Mouse (Mus musculus): ENCODE measurements around the gene Gpatch8. TPM values are rescaled to one million over a fixed set of nuclear protein-coding genes. Genes with fewer than 3 reads are reported as not detected.

Gpatch8 gene
- polyA plus RNA-seq, 1 experiment, result 75.8 TPM

GRCm38 (mm10) chr11:102438212-102439092 is 117.7 kb downstream of the Gpatch8 start:
- Histone ChIP-seq H3K36me3 (ENCODE audit: control insufficient read depth, insufficient read depth, low read length, poor library complexity, severe bottlenecking) (peaks cover 10% of the 10 kb centered on the region; the same call in 1 of the 2 replicates), H3K9ac (ENCODE audit: low read depth, poor library complexity, severe bottlenecking) (peak overlapping the region; percentile 65), H3K27me3 (ENCODE audit: control insufficient read depth, insufficient read depth, low read length, poor library complexity, severe bottlenecking) (peaks cover 2% of the 10 kb centered on the region; the same call in 1 of the 2 replicates), H3K27ac (ENCODE audit: insufficient read depth, low read length) (no peak overlapping the region), H3K4me3 (ENCODE audit: low read depth, low read length) (peak overlapping the region; percentile 62), H3K4me1 (ENCODE audit: control insufficient read depth, insufficient read depth, low read length) (no peaks in the 10 kb centered on the region), H3K9me3 (replicated peaks; ENCODE audit: control insufficient read depth, insufficient read depth, low read length, poor library complexity, severe bottlenecking) (no peaks in the 10 kb centered on the region)
- TF ChIP-seq EP300 (IDR thresholded peaks at IDR 0.05; ENCODE audit: insufficient read depth, low read depth, low read length) (no peak), POLR2A (IDR thresholded peaks at IDR 0.05; ENCODE audit: insufficient read depth, low read length) (no peak), CTCF (IDR thresholded peaks at IDR 0.05; ENCODE audit: low read depth, low read length) (peak; percentile 75)

GRCm38 (mm10) chr11:102437120-102438061 is 118.8 kb downstream of the Gpatch8 start:
- Histone ChIP-seq H3K4me3 (ENCODE audit: low read depth, low read length) (peak overlapping the region; percentile 62), H3K9me3 (replicated peaks; ENCODE audit: control insufficient read depth, insufficient read depth, low read length, poor library complexity, severe bottlenecking) (no peaks in the 10 kb centered on the region), H3K27me3 (ENCODE audit: control insufficient read depth, insufficient read depth, low read length, poor library complexity, severe bottlenecking) (peaks cover 2% of the 10 kb centered on the region; the same call in 1 of the 2 replicates), H3K9ac (ENCODE audit: low read depth, poor library complexity, severe bottlenecking) (peak overlapping the region; percentile 65), H3K36me3 (ENCODE audit: control insufficient read depth, insufficient read depth, low read length, poor library complexity, severe bottlenecking) (peaks cover 10% of the 10 kb centered on the region; the same call in 1 of the 2 replicates), H3K4me1 (ENCODE audit: control insufficient read depth, insufficient read depth, low read length) (no peaks in the 10 kb centered on the region), H3K27ac (ENCODE audit: insufficient read depth, low read length) (no peak overlapping the region)
- TF ChIP-seq POLR2A (IDR thresholded peaks at IDR 0.05; ENCODE audit: insufficient read depth, low read length) (no peak), EP300 (IDR thresholded peaks at IDR 0.05; ENCODE audit: insufficient read depth, low read depth, low read length) (no peak), CTCF (IDR thresholded peaks at IDR 0.05; ENCODE audit: low read depth, low read length) (no peak)

GRCm38 (mm10) chr11:102436471-102436790 is 119.8 kb downstream of the Gpatch8 start:
- Histone ChIP-seq H3K36me3 (ENCODE audit: control insufficient read depth, insufficient read depth, low read length, poor library complexity, severe bottlenecking) (peaks cover 10% of the 10 kb centered on the region; the same call in 1 of the 2 replicates), H3K9ac (ENCODE audit: low read depth, poor library complexity, severe bottlenecking) (no peak overlapping the region), H3K27me3 (ENCODE audit: control insufficient read depth, insufficient read depth, low read length, poor library complexity, severe bottlenecking) (peaks cover 2% of the 10 kb centered on the region; the same call in 1 of the 2 replicates), H3K27ac (ENCODE audit: insufficient read depth, low read length) (no peak overlapping the region), H3K4me3 (ENCODE audit: low read depth, low read length) (no peak overlapping the region), H3K9me3 (replicated peaks; ENCODE audit: control insufficient read depth, insufficient read depth, low read length, poor library complexity, severe bottlenecking) (no peaks in the 10 kb centered on the region), H3K4me1 (ENCODE audit: control insufficient read depth, insufficient read depth, low read length) (no peaks in the 10 kb centered on the region)
- TF ChIP-seq CTCF (IDR thresholded peaks at IDR 0.05; ENCODE audit: low read depth, low read length) (no peak), EP300 (IDR thresholded peaks at IDR 0.05; ENCODE audit: insufficient read depth, low read depth, low read length) (no peak), POLR2A (IDR thresholded peaks at IDR 0.05; ENCODE audit: insufficient read depth, low read length) (no peak)

GRCm38 (mm10) chr11:102435754-102436470 is 120.3 kb downstream of the Gpatch8 start:
- TF ChIP-seq CTCF (IDR thresholded peaks at IDR 0.05; ENCODE audit: low read depth, low read length), result no peak
- no peak for TF ChIP-seq POLR2A (IDR thresholded peaks at IDR 0.05; ENCODE audit: insufficient read depth, low read length)
- no peak for TF ChIP-seq EP300 (IDR thresholded peaks at IDR 0.05; ENCODE audit: insufficient read depth, low read depth, low read length)
- H3K36me3 ChIP-seq (ENCODE audit: control insufficient read depth, insufficient read depth, low read length, poor library complexity, severe bottlenecking), result peaks cover 10% of the 10 kb centered on the region; the same call in 1 of the 2 replicates
- H3K9ac ChIP-seq (ENCODE audit: low read depth, poor library complexity, severe bottlenecking), result no peak overlapping the region
- H3K27ac ChIP-seq (ENCODE audit: insufficient read depth, low read length), result no peak overlapping the region
- H3K27me3 ChIP-seq (ENCODE audit: control insufficient read depth, insufficient read depth, low read length, poor library complexity, severe bottlenecking), result peaks cover 2% of the 10 kb centered on the region; the same call in 1 of the 2 replicates
- no peaks in the 10 kb centered on the region for H3K9me3 ChIP-seq (replicated peaks; ENCODE audit: control insufficient read depth, insufficient read depth, low read length, poor library complexity, severe bottlenecking)
- H3K4me3 ChIP-seq (ENCODE audit: low read depth, low read length), result no peak overlapping the region
- no peaks in the 10 kb centered on the region for H3K4me1 ChIP-seq (ENCODE audit: control insufficient read depth, insufficient read depth, low read length)
